Mouse (Mus musculus) hindbrain, postnatal 0 days (tissue): ENCODE results near the gene Tpgs1. TPM values are rescaled to one million over a fixed set of nuclear protein-coding genes. Genes with fewer than 3 reads are reported as not detected.
"Not testable (repeated sequence)": the region's sequence is repeated elsewhere in the genome, so short reads cannot be mapped to it uniquely, and the experiment has no call there.

Experiments
- ATAC-seq: fragments of 200-750 bp; cut with Nextera tagmentation; 2 replicates; pipeline ENCODE4 v1.8.0; 2017; ENCODE audit warnings: mild to moderate bottlenecking, moderate TSS enrichment, moderate library complexity
- DNase-seq: peaks from one replicate; pipeline ENCODE4 v3.0.0-alpha.2; 2015; ENCODE audit warnings: low spot score
- H3K27ac ChIP-seq: fragments of 300-500 bp; sonication (generic); 2 replicates; pipeline ENCODE4 v1.5.1; 2014; ENCODE audit warnings: mild to moderate bottlenecking
- H3K27me3 ChIP-seq: fragments of 300-500 bp; sonication (generic); 2 replicates; pipeline ENCODE4 v1.6.1; 2014; ENCODE audit warnings: low read length, mixed read lengths; ENCODE audit not compliant: insufficient read depth
- H3K36me3 ChIP-seq: fragments of 300-500 bp; sonication (generic); 2 replicates; pipeline ENCODE4 v1.6.1; 2014; ENCODE audit warnings: low read length, mixed read lengths; ENCODE audit not compliant: insufficient read depth
- H3K4me1 ChIP-seq: fragments of 300-500 bp; sonication (generic); 2 replicates; pipeline ENCODE4 v1.6.1; 2014; ENCODE audit warnings: antibody characterized with exemption, low read length, mixed read lengths; ENCODE audit not compliant: insufficient read depth
- H3K4me2 ChIP-seq: fragments of 300-500 bp; sonication (generic); 2 replicates; pipeline ENCODE4 v1.6.1; 2014; ENCODE audit warnings: low read depth, mild to moderate bottlenecking, low read length, moderate library complexity, mixed read lengths
- H3K4me3 ChIP-seq: fragments of 300-500 bp; sonication (generic); 2 replicates; pipeline ENCODE4 v1.5.1; 2014; ENCODE audit warnings: low read length
- H3K9ac ChIP-seq: fragments of 300-500 bp; sonication (generic); replicated peaks from 2 replicates; pipeline ENCODE4 v1.6.1; 2014; ENCODE audit warnings: mild to moderate bottlenecking, low read length, moderate library complexity, mixed read lengths
- H3K9me3 ChIP-seq: fragments of 300-500 bp; sonication (generic); 2 replicates; pipeline ENCODE4 v1.6.1; 2016; ENCODE audit warnings: low read length, mixed read lengths
- CTCF ChIP-seq: IDR thresholded peaks from 2 replicates; pipeline ENCODE4 v1.5.1; 2016; ENCODE audit warnings: antibody characterized with exemption, control low read depth, low read depth
- WGBS: fragments of 180-500 bp; shearing (Covaris S2); extraction: QIAGEN DNeasy Blood & Tissue Kit; methylation state at CpG from one replicate; pipeline ENCODE4 v1.1.7; 2014; 5-methylcytosine and 5-hydroxymethylcytosine counted together
- polyA plus RNA-seq: library from polyadenylated mRNA; unstranded; fragments of >200 nt; fragmentation: Nextera tagmentation; extraction: Ambion mirVana; gene quantifications from 2 replicates; pipeline ENCODE4 v1.2.1, GENCODE M21; 2015
- total RNA-seq: library from RNA; depleted of rRNA; stranded (reverse); fragments of >200 nt; gene quantifications from 2 replicates; pipeline ENCODE4 v1.2.3, GENCODE M21; 2014

The Tpgs1 gene
- total and polyA plus RNA-seq, 2 experiments from 2014 or later = 117 to 132 TPM

GRCm38 (mm10) chr10:79696129-79696651 is 27.0 kb downstream of the Tpgs1 start:
- Histone ChIP-seq H3K4me2 (no peak overlapping the region), H3K9me3 (no peaks in the 10 kb centered on the region), H3K27ac (0 out of 2 replicates have a peak overlapping the region, but pooled peaks have one; percentile 32), H3K4me1 (no peaks in the 10 kb centered on the region), H3K36me3 (no peaks in the 10 kb centered on the region), H3K9ac (no peak overlapping the region), H3K4me3 (no peak overlapping the region), H3K27me3 (no peaks in the 10 kb centered on the region)
- DNase-seq = no peak
- TF ChIP-seq CTCF = no peak
- WGBS = 66% methylated on average over 9 of the region's 9 CpGs
- ATAC-seq = no peak

- Histone ChIP-seq H3K4me1 (no peaks in the 10 kb centered on the region), H3K27ac (no peak overlapping the region; the same call in 1 of the 2 replicates), H3K4me3 (no peak overlapping the region), H3K9me3 (no peaks in the 10 kb centered on the region), H3K9ac (no peak overlapping the region), H3K36me3 (no peaks in the 10 kb centered on the region), H3K4me2 (no peak overlapping the region), H3K27me3 (no peaks in the 10 kb centered on the region)
- ATAC-seq (no peak), DNase-seq (no peak)
- no peak for TF ChIP-seq CTCF
- WGBS = 52% methylated on average over 6 of the region's 6 CpGs
Measured at GRCm38 (mm10) chr10:79697916-79698315, 28.7 kb downstream of the Tpgs1 start.

GRCm38 (mm10) chr10:79698459-79698858 is 29.3 kb downstream of the Tpgs1 start:
- no peak for ATAC-seq
- no peak for TF ChIP-seq CTCF

GRCm38 (mm10) chr10:79700676-79701075 is 31.5 kb downstream of the Tpgs1 start:
- Histone ChIP-seq H3K4me2 (no peak overlapping the region), H3K4me1 (peaks cover 8% of the 10 kb centered on the region), H3K27ac (peak overlapping the region; percentile 54; the same call in 1 of the 2 replicates), H3K27me3 (no peaks in the 10 kb centered on the region), H3K4me3 (no peak overlapping the region), H3K9me3 (no peaks in the 10 kb centered on the region), H3K36me3 (no peaks in the 10 kb centered on the region), H3K9ac (no peak overlapping the region)
- no peak for TF ChIP-seq CTCF
- DNase-seq (no peak), ATAC-seq (no peak)
- WGBS = 51% methylated on average over 7 of the region's 7 CpGs

More at GRCm38 (mm10) chr10:79698459-79698858, 29.3 kb downstream of the Tpgs1 start:
- no peaks in the 10 kb centered on the region for H3K9me3 ChIP-seq
- H3K9ac ChIP-seq = no peak overlapping the region
- no peak for DNase-seq
- no peaks in the 10 kb centered on the region for H3K27me3 ChIP-seq
- no peaks in the 10 kb centered on the region for H3K4me1 ChIP-seq
- H3K36me3 ChIP-seq = no peaks in the 10 kb centered on the region
- H3K27ac ChIP-seq = no peak overlapping the region; the same call in 1 of the 2 replicates
- WGBS = 93% methylated on average over 6 of the region's 6 CpGs
- no peak overlapping the region for H3K4me3 ChIP-seq
- H3K4me2 ChIP-seq = no peak overlapping the region

- Histone ChIP-seq H3K9ac (no peak overlapping the region), H3K4me1 (peaks cover 15% of the 10 kb centered on the region), H3K36me3 (no peaks in the 10 kb centered on the region), H3K9me3 (no peaks in the 10 kb centered on the region), H3K4me3 (no peak overlapping the region), H3K27me3 (no peaks in the 10 kb centered on the region), H3K27ac (peak overlapping the region; percentile 54), H3K4me2 (no peak overlapping the region)
- WGBS = 68% methylated on average over 10 of the region's 10 CpGs
- no peak for TF ChIP-seq CTCF
- DNase-seq (no peak), ATAC-seq (no peak)
Measured at GRCm38 (mm10) chr10:79701443-79702129, 32.4 kb downstream of the Tpgs1 start.

- not testable (repeated sequence) for H3K36me3 ChIP-seq, H3K27ac ChIP-seq, H3K4me3 ChIP-seq, DNase-seq, H3K9ac ChIP-seq, H3K9me3 ChIP-seq, H3K27me3 ChIP-seq, H3K4me2 ChIP-seq, ATAC-seq
- WGBS = 83% methylated on average over 2 of the region's 4 CpGs
- H3K4me1 ChIP-seq = peaks cover 23% of the 10 kb centered on the region
Measured at GRCm38 (mm10) chr10:79702970-79703369, 33.8 kb downstream of the Tpgs1 start.

- ATAC-seq (no peak), DNase-seq (no peak)
- Histone ChIP-seq H3K9me3 (no peaks in the 10 kb centered on the region), H3K9ac (no peak overlapping the region; the same call in 1 of the 2 replicates), H3K4me1 (peaks cover 23% of the 10 kb centered on the region), H3K4me2 (peak overlapping the region; percentile 91; the same call in 1 of the 2 replicates), H3K4me3 (peak overlapping the region; percentile 69), H3K27me3 (no peaks in the 10 kb centered on the region), H3K27ac (peak overlapping the region; percentile 60; the same call in 1 of the 2 replicates), H3K36me3 (no peaks in the 10 kb centered on the region)
- 70% methylated on average over 10 of the region's 10 CpGs for WGBS
- TF ChIP-seq CTCF = no peak
Measured at GRCm38 (mm10) chr10:79703541-79703940, 34.4 kb downstream of the Tpgs1 start.
